Mouse (Mus musculus) CH12.LX (cell line): ENCODE data around the gene Mea1.

Experiments
- CTCF ChIP-seq, 2 experiments: IDR thresholded peaks in 1 of 2; conservative IDR thresholded peaks in 1 of 2; 2 replicates each; pipeline ENCODE4 v1.5.1; 2011 to 2012; ENCODE audit warnings: low read depth in 2 of 2, low read length in 2 of 2, improper control_type of control experiment in 1 of 2, inconsistent platforms in 1 of 2, mild to moderate bottlenecking in 1 of 2, moderate library complexity in 1 of 2
- ELF1 ChIP-seq: IDR thresholded peaks from 2 replicates; pipeline ENCODE4 v1.6.1; 2014; ENCODE audit warnings: low read depth, mild to moderate bottlenecking, inconsistent platforms, low read length, improper control_type of control experiment
- EP300 ChIP-seq: IDR thresholded peaks from 2 replicates; pipeline ENCODE4 v1.6.1; 2011; ENCODE audit warnings: low read length, improper control_type of control experiment
- HCFC1 ChIP-seq: IDR thresholded peaks from 2 replicates; pipeline ENCODE4 v1.6.1; 2012; ENCODE audit warnings: low read depth, mild to moderate bottlenecking, inconsistent platforms, low read length, improper control_type of control experiment
- JUN ChIP-seq: IDR thresholded peaks from 2 replicates; pipeline ENCODE4 v1.6.1; 2011; ENCODE audit warnings: low read depth, mild to moderate bottlenecking, low read length, improper control_type of control experiment, moderate library complexity; ENCODE audit not compliant: insufficient read depth
- MAX ChIP-seq: IDR thresholded peaks from 2 replicates; pipeline ENCODE4 v1.6.1; 2011; ENCODE audit warnings: low read length, improper control_type of control experiment
- PAX5 ChIP-seq: IDR thresholded peaks from 2 replicates; pipeline ENCODE4 v1.6.1; 2012; ENCODE audit warnings: low read length, inconsistent platforms, mixed read lengths
- POLR2A ChIP-seq: IDR thresholded peaks from 2 replicates; pipeline ENCODE4 v1.6.1; 2011; ENCODE audit warnings: low read depth, mild to moderate bottlenecking, improper control_type of control experiment, low read length
- SIN3A ChIP-seq: IDR thresholded peaks from 2 replicates; pipeline ENCODE4 v1.6.1; 2012; ENCODE audit warnings: low read length, improper control_type of control experiment, inconsistent platforms
- TBP ChIP-seq: conservative IDR thresholded peaks from 2 replicates; pipeline ENCODE4 v1.6.1; 2011; ENCODE audit warnings: low read depth, low read length, improper control_type of control experiment
- USF2 ChIP-seq: conservative IDR thresholded peaks from 2 replicates; pipeline ENCODE4 v1.6.1; 2011; ENCODE audit warnings: low read depth, low read length, improper control_type of control experiment
- ZC3H11A ChIP-seq: IDR thresholded peaks from 2 replicates; pipeline ENCODE4 v1.6.1; 2012; ENCODE audit warnings: low read depth, mild to moderate bottlenecking, inconsistent platforms, low read length, improper control_type of control experiment

DNA sequence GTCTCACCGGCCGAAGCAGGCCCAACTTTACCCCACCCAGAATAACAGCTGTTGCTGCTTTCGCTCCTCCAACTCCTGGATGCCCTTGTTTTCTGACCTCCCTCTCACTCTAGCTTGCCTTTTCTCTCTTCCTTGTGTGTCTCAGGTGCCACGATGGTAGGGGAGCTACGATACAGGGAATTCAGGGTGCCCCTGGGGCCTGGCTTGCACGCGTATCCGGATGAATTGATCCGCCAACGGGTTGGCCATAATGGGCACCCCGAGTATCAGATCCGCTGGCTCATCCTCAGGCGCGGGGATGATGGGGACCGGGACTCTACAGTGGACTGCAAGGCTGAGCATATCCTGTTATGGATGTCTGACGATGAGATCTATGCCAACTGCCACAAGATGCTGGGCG, 27.3 kb upstream of the Mea1 start:
- TF ChIP-seq SIN3A, result no peak
- TF ChIP-seq CTCF (conservative IDR thresholded peaks at IDR 0.05 in 1 of 2, IDR thresholded peaks at IDR 0.05 in 1 of 2; ENCODE audit: low read depth in 2 of 2, low read length in 2 of 2), result no peak
- TF ChIP-seq JUN, result no peak
- no peak for TF ChIP-seq MAX
- TF ChIP-seq EP300, result no peak
- no peak for TF ChIP-seq PAX5
- no peak for TF ChIP-seq POLR2A
- no peak for TF ChIP-seq TBP
- TF ChIP-seq ZC3H11A, result no peak
- TF ChIP-seq HCFC1, result no peak
- TF ChIP-seq USF2, result no peak
- no peak for TF ChIP-seq ELF1
